ENCODE assay signal across 20 mouse cellular contexts in genomic region chr3:123033804-123034203, GRCm38 (mm10). TPM values are rescaled to one million over a fixed set of nuclear protein-coding genes. Genes with fewer than 3 reads are reported as not detected.
"Had no signal": no experiment of that assay in that cellular context is flagged by ENCODE, and none has a peak within 500 bp of the region (broad histone marks: within the 10 kb centered on the region; RNA-seq: fewer than 3 reads in every experiment).

No protein-coding gene starts in this region.

- H3K36me3 ChIP-seq: kidney, embryonic 15.5 days; limb, embryonic 15.5 days; liver, embryonic 12.5 days; midbrain, embryonic 10.5 days; neural tube, embryonic 12.5 days; stomach, embryonic 15.5 days had no signal

- H3K9ac ChIP-seq: kidney, embryonic 15.5 days; limb, embryonic 15.5 days; liver, embryonic 12.5 days; lung, embryonic 14.5 days; neural tube, embryonic 12.5 days; stomach, embryonic 15.5 days had no signal

- H3K4me1 ChIP-seq: kidney, embryonic 15.5 days; limb, embryonic 15.5 days; liver, embryonic 12.5 days; midbrain, embryonic 10.5 days; neural tube, embryonic 12.5 days; stomach, embryonic 15.5 days had no signal

- H3K27ac ChIP-seq: kidney, embryonic 15.5 days; limb, embryonic 15.5 days; liver, embryonic 12.5 days; midbrain, embryonic 10.5 days; neural tube, embryonic 12.5 days; stomach, embryonic 15.5 days had no signal

- H3K4me2 ChIP-seq: kidney, embryonic 15.5 days; limb, embryonic 15.5 days; liver, embryonic 12.5 days; lung, embryonic 14.5 days; neural tube, embryonic 12.5 days; stomach, embryonic 15.5 days had no signal

- H3K27me3 ChIP-seq: kidney, embryonic 15.5 days; limb, embryonic 15.5 days; liver, embryonic 12.5 days; neural tube, embryonic 12.5 days; stomach, embryonic 15.5 days had no signal

- ATAC-seq: liver, embryonic 12.5 days had no signal

- DNase-seq: kidney, postnatal 14 days; left cerebral cortex, postnatal 4 days; lung, embryonic 14.5 days; lung, postnatal 10 days; lung, postnatal 4 days; midbrain, embryonic 14.5 days; right cerebral cortex, postnatal 4 days; spleen, adult 18-20 months; thymus, adult 2 months; thymus, postnatal 25 days had no signal

- H3K9me3 ChIP-seq: kidney, embryonic 15.5 days; limb, embryonic 15.5 days; liver, embryonic 12.5 days; midbrain, embryonic 10.5 days; neural tube, embryonic 12.5 days; stomach, embryonic 15.5 days had no signal

- H3K4me3 ChIP-seq: kidney, embryonic 15.5 days; limb, embryonic 15.5 days; liver, embryonic 12.5 days; midbrain, embryonic 10.5 days; neural tube, embryonic 12.5 days; stomach, embryonic 15.5 days had no signal

RNA-seq across cellular contexts. Expression of gene Myoz2, which starts 1.0 kb away (rescaled TPM):
- total RNA-seq: layer of hippocampus, postnatal 14 days; left cerebral cortex, postnatal 4 days; megakaryocyte, adult 5-6 weeks; neutrophil, adult 5-6 weeks had no signal
- polyA plus RNA-seq: large intestine, adult 2 months; midbrain, embryonic 10.5 days; midbrain, embryonic 14.5 days had no signal
